Mouse (Mus musculus) forebrain, embryonic 13.5 days (tissue): ENCODE measurements around the gene C3ar1. TPM values are rescaled to one million over a fixed set of nuclear protein-coding genes. Genes with fewer than 3 reads are reported as not detected.

Experiments used
- ATAC-seq: fragments of 200-750 bp; cut with Nextera tagmentation; 2 replicates; pipeline ENCODE4 v1.8.0; 2017
- H3K27ac ChIP-seq: fragments of 300-500 bp; sonication (generic); 2 replicates; pipeline ENCODE4 v1.5.1; 2015; ENCODE audit warnings: inconsistent platforms, mild to moderate bottlenecking, moderate library complexity
- H3K27me3 ChIP-seq: fragments of 300-500 bp; sonication (generic); 2 replicates; pipeline ENCODE4 v1.6.1; 2015; ENCODE audit warnings: mild to moderate bottlenecking, inconsistent platforms
- H3K36me3 ChIP-seq: fragments of 300-500 bp; sonication (generic); 2 replicates; pipeline ENCODE4 v1.6.1; 2015; ENCODE audit warnings: mild to moderate bottlenecking, inconsistent platforms; ENCODE audit not compliant: poor library complexity, severe bottlenecking
- H3K4me1 ChIP-seq: fragments of 300-500 bp; sonication (generic); 2 replicates; pipeline ENCODE4 v1.6.1; 2015; ENCODE audit warnings: inconsistent platforms
- H3K4me2 ChIP-seq: fragments of 300-500 bp; sonication (generic); 2 replicates; pipeline ENCODE4 v1.6.1; 2015; ENCODE audit warnings: inconsistent platforms, mild to moderate bottlenecking, moderate library complexity
- H3K4me3 ChIP-seq: fragments of 300-500 bp; sonication (generic); 2 replicates; pipeline ENCODE4 v1.5.1; 2015; ENCODE audit warnings: mild to moderate bottlenecking, inconsistent platforms
- H3K9ac ChIP-seq: fragments of 300-500 bp; sonication (generic); 2 replicates; pipeline ENCODE4 v1.6.1; 2015; ENCODE audit warnings: mild to moderate bottlenecking, inconsistent platforms
- H3K9me3 ChIP-seq: fragments of 300-500 bp; sonication (generic); replicated peaks from 2 replicates; pipeline ENCODE4 v1.6.1; 2016; ENCODE audit warnings: inconsistent platforms
- WGBS: fragments of 180-500 bp; shearing (Covaris S2); methylation state at CpG from one replicate; pipeline ENCODE4 v1.1.7; 2015; 5-methylcytosine and 5-hydroxymethylcytosine counted together
- polyA plus RNA-seq: library from polyadenylated mRNA; unstranded; fragments of >200 nt; fragmentation: Nextera tagmentation; extraction: Ambion mirVana; gene quantifications from 2 replicates; pipeline ENCODE4 v1.2.1, GENCODE M21; 2015

Gene C3ar1
- polyA plus RNA-seq, 1 experiment from 2014 or later: 0.58 TPM

- Histone ChIP-seq H3K4me3 (no peak overlapping the region), H3K9ac (no peak overlapping the region), H3K27ac (no peak overlapping the region), H3K27me3 (0 out of 2 replicates have a peak, but pooled peaks cover 8% of the 10 kb centered on the region), H3K4me2 (no peak overlapping the region), H3K36me3 (no peaks in the 10 kb centered on the region), H3K4me1 (no peaks in the 10 kb centered on the region), H3K9me3 (no peaks in the 10 kb centered on the region)
- 73% methylated on average over 4 of the region's 4 CpGs for WGBS
- ATAC-seq: no peak
Measured at GRCm38 (mm10) chr6:122867914-122868313, 12.0 kb upstream of the C3ar1 start.

DNA sequence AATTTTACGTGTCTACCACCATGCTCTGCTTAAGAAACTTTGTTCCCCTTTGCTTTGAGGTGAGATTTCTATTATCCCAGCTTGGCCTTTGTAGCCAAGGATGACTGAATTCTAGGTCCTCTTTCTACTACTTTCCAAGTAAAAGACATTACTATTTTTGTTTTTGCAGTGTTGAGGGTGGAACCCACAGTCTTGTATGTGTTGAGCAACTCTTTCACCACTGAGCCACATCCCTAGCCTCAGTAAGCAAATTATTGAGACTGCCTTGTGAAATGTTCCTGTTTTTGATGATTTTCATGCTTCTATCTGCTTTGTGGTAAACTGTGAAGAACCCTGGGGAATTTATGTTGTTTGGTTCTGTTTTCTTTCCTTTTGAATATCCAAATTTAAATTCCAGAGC lies 6.9 kb upstream of the C3ar1 start:
- H3K27me3 ChIP-seq: no peaks in the 10 kb centered on the region
- no peak overlapping the region for H3K4me2 ChIP-seq
- H3K27ac ChIP-seq: no peak overlapping the region
- no peaks in the 10 kb centered on the region for H3K36me3 ChIP-seq
- ATAC-seq: no peak
- peaks cover 14% of the 10 kb centered on the region for H3K9me3 ChIP-seq
- no peak overlapping the region for H3K9ac ChIP-seq
- 84% methylated on average over 1 of the region's 1 CpGs for WGBS
- no peaks in the 10 kb centered on the region for H3K4me1 ChIP-seq
- H3K4me3 ChIP-seq: no peak overlapping the region

DNA sequence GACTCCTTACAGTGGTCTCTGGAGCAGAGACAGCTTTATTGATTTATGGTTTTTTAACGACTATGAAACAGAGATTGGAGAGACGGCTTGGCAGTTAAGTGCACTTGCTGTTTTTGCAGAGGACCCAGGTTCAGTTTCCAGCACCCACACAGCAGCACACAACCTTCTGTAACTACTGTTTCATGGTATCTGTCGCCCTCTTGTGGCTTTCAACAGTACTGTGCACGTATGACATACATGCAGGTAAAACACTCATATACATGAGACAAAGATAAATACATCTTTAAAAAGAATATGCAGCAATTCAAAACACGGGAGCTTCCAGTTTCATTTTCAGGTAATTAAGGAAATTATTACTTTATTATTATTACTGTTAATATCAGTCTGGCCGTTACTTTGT lies 6.5 kb upstream of the C3ar1 start:
- H3K27ac ChIP-seq: no peak overlapping the region
- H3K4me2 ChIP-seq: no peak overlapping the region
- no peak overlapping the region for H3K4me3 ChIP-seq
- no peak for ATAC-seq
- no peaks in the 10 kb centered on the region for H3K27me3 ChIP-seq
- no peak overlapping the region for H3K9ac ChIP-seq
- H3K36me3 ChIP-seq: no peaks in the 10 kb centered on the region
- H3K9me3 ChIP-seq: peaks cover 14% of the 10 kb centered on the region
- no peaks in the 10 kb centered on the region for H3K4me1 ChIP-seq
- 83% methylated on average over 6 of the region's 6 CpGs for WGBS

GRCm38 (mm10) chr6:122854552-122854951 lies 1.4 kb downstream of the C3ar1 start:
- Histone ChIP-seq H3K4me3 (no peak overlapping the region), H3K9me3 (no peaks in the 10 kb centered on the region; the same call in 1 of the 2 replicates), H3K4me2 (no peak overlapping the region), H3K9ac (no peak overlapping the region), H3K4me1 (no peaks in the 10 kb centered on the region), H3K27ac (no peak overlapping the region), H3K27me3 (no peaks in the 10 kb centered on the region), H3K36me3 (no peaks in the 10 kb centered on the region)
- no peak for ATAC-seq
- 89% methylated on average over 12 of the region's 12 CpGs for WGBS

- no peaks in the 10 kb centered on the region for H3K9me3 ChIP-seq
- ATAC-seq: no peak
- H3K4me2 ChIP-seq: no peak overlapping the region
- H3K36me3 ChIP-seq: no peaks in the 10 kb centered on the region
- H3K4me3 ChIP-seq: no peak overlapping the region
- H3K27ac ChIP-seq: no peak overlapping the region
- H3K9ac ChIP-seq: no peak overlapping the region
- no peaks in the 10 kb centered on the region for H3K4me1 ChIP-seq
- no peaks in the 10 kb centered on the region for H3K27me3 ChIP-seq
- WGBS: 73% methylated on average over 2 of the region's 2 CpGs
Measured at GRCm38 (mm10) chr6:122852696-122853095, 3.3 kb downstream of the C3ar1 start.

DNA sequence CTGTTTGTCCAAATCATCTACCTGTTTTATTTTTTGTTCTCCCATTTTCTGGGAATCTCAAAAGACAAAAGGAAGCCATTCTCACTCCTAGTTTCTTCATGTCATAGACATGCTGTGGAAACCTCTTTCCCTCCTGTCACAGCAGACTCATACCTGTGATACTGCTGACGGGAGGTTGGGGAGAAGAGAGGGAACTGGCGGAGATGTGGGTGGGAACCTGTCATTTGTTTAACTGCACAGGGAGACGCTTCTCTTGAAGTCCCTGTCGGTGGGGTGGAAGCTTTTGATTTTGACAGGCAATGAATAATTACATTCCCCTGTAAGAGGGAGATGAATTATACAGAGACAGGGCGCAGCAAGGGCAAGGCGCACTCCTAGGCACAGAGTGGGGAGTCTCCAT lies 12.2 kb downstream of the C3ar1 start:
- WGBS: 89% methylated on average over 6 of the region's 6 CpGs
- peaks cover 66% of the 10 kb centered on the region for H3K36me3 ChIP-seq
- H3K4me1 ChIP-seq: no peaks in the 10 kb centered on the region
- no peak overlapping the region for H3K27ac ChIP-seq
- H3K4me3 ChIP-seq: no peak overlapping the region
- H3K9ac ChIP-seq: no peak overlapping the region
- H3K27me3 ChIP-seq: no peaks in the 10 kb centered on the region
- H3K9me3 ChIP-seq: no peaks in the 10 kb centered on the region
- ATAC-seq: peak; percentile 38; the same call in 1 of the 2 replicates
- H3K4me2 ChIP-seq: no peak overlapping the region

- Histone ChIP-seq H3K4me2 (no peak overlapping the region), H3K27me3 (no peaks in the 10 kb centered on the region), H3K9me3 (no peaks in the 10 kb centered on the region), H3K4me1 (no peaks in the 10 kb centered on the region), H3K4me3 (no peak overlapping the region), H3K36me3 (peaks cover 86% of the 10 kb centered on the region), H3K27ac (no peak overlapping the region), H3K9ac (no peak overlapping the region)
- no peak for ATAC-seq
- 93% methylated on average over 5 of the region's 5 CpGs for WGBS
Measured at GRCm38 (mm10) chr6:122837539-122837938, 18.4 kb downstream of the C3ar1 start.

DNA sequence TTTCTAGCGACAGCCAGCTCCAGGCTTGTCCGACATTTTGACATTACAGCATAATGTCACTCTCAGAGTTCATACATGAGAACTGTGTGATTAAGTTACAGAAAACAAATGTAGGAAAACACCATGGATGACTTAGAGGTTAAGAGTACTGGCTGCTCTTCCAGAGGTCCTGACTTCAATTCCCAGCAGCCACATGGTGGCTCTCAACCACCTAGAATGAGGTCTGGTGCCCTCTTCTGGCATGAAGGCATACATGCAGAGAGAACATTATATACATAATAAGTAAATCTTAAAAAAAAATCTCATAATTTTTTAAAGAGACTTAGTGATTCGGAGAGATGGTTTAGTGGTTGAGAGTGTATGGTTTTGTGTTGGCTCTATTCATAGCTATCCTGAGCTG lies 19.0 kb downstream of the C3ar1 start:
- no peaks in the 10 kb centered on the region for H3K9me3 ChIP-seq
- H3K4me2 ChIP-seq: no peak overlapping the region
- ATAC-seq: no peak
- 100% methylated on average over 3 of the region's 3 CpGs for WGBS
- H3K27ac ChIP-seq: no peak overlapping the region
- H3K9ac ChIP-seq: no peak overlapping the region
- H3K36me3 ChIP-seq: peaks cover 84% of the 10 kb centered on the region
- H3K4me1 ChIP-seq: no peaks in the 10 kb centered on the region
- H3K27me3 ChIP-seq: no peaks in the 10 kb centered on the region
- H3K4me3 ChIP-seq: no peak overlapping the region

DNA sequence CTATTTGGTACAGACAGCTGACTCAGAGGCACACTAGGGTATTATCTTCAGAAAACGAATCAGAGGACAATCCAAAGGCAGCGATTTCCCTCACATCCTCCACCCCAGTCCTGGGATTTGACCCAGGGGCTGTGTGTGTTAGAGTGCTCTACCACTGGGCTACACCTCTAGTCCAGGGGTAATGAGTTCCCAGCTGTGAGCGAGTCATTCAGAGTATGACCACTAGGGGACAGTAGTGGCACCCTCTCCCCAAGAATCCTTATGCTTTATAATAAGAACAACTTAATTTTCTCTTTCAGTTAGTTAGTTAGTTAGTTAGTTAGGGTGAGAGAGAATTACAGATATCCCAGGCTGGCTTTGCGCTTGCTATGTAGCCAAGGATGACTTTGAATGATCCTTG lies 21.6 kb downstream of the C3ar1 start:
- H3K36me3 ChIP-seq: peaks cover 78% of the 10 kb centered on the region
- ATAC-seq: no peak
- 63% methylated on average over 4 of the region's 4 CpGs for WGBS
- no peaks in the 10 kb centered on the region for H3K4me1 ChIP-seq
- H3K9me3 ChIP-seq: no peaks in the 10 kb centered on the region
- H3K4me2 ChIP-seq: no peak overlapping the region
- H3K9ac ChIP-seq: no peak overlapping the region
- H3K27me3 ChIP-seq: no peaks in the 10 kb centered on the region
- H3K27ac ChIP-seq: no peak overlapping the region
- H3K4me3 ChIP-seq: no peak overlapping the region

DNA sequence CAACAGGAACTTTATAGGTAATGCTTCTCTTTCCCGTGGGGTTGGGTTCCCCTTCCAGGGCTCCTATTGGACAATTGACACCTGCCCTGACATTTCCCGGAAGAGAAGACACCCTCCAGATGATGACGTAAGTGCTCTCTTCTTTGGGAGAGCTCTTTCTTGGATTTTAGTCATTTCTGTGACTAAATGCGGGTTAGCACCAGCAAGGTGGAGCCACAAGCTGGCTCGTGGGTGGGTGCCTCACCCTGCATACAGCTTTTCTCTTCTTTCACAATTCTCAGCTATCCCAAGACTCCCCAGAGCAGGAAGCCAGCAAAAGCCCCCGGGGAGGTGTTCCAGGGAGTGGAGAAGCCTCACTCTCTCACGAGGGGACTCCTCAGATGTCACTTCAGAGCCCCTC lies 23.1 kb downstream of the C3ar1 start:
- Histone ChIP-seq H3K27ac (no peak overlapping the region), H3K9me3 (no peaks in the 10 kb centered on the region), H3K27me3 (no peaks in the 10 kb centered on the region), H3K4me3 (no peak overlapping the region), H3K4me2 (no peak overlapping the region), H3K36me3 (peaks cover 71% of the 10 kb centered on the region), H3K4me1 (no peaks in the 10 kb centered on the region), H3K9ac (no peak overlapping the region)
- WGBS: 87% methylated on average over 7 of the region's 7 CpGs
- no peak for ATAC-seq

- Histone ChIP-seq H3K27me3 (no peaks in the 10 kb centered on the region), H3K4me2 (no peak overlapping the region), H3K27ac (no peak overlapping the region), H3K9ac (no peak overlapping the region), H3K4me3 (no peak overlapping the region), H3K9me3 (no peaks in the 10 kb centered on the region), H3K4me1 (peaks cover 24% of the 10 kb centered on the region), H3K36me3 (peaks cover 37% of the 10 kb centered on the region; the same call in 1 of the 2 replicates)
- WGBS: 44% methylated on average over 13 of the region's 13 CpGs
- ATAC-seq: no peak
Measured at GRCm38 (mm10) chr6:122828086-122828485, 27.9 kb downstream of the C3ar1 start.

GRCm38 (mm10) chr6:122825923-122826742 lies 29.8 kb downstream of the C3ar1 start:
- H3K9ac ChIP-seq: peak overlapping the region; percentile 58

GRCm38 (mm10) chr6:122825166-122825565 lies 30.8 kb downstream of the C3ar1 start:
- Histone ChIP-seq H3K27me3 (no peaks in the 10 kb centered on the region), H3K27ac (no peak overlapping the region), H3K4me1 (peaks cover 48% of the 10 kb centered on the region), H3K36me3 (peaks cover 22% of the 10 kb centered on the region; the same call in 1 of the 2 replicates), H3K9ac (no peak overlapping the region), H3K4me2 (no peak overlapping the region), H3K9me3 (no peaks in the 10 kb centered on the region), H3K4me3 (no peak overlapping the region)
- WGBS: 91% methylated on average over 9 of the region's 9 CpGs
- ATAC-seq: no peak

More at GRCm38 (mm10) chr6:122825923-122826742, 29.8 kb downstream of the C3ar1 start:
- peaks cover 29% of the 10 kb centered on the region; the same call in 1 of the 2 replicates for H3K36me3 ChIP-seq
- no peaks in the 10 kb centered on the region for H3K27me3 ChIP-seq
- WGBS: 3% methylated on average over 29 of the region's 29 CpGs
- no peaks in the 10 kb centered on the region for H3K9me3 ChIP-seq
- peak overlapping the region; percentile 67 for H3K4me2 ChIP-seq
- H3K4me3 ChIP-seq: peak overlapping the region; percentile 33
- ATAC-seq: peak; percentile 71
- H3K4me1 ChIP-seq: peaks cover 39% of the 10 kb centered on the region
- H3K27ac ChIP-seq: no peak overlapping the region
